Mouse (Mus musculus) stomach, postnatal 0 days (tissue): ENCODE measurements around the gene Cacna1a.

Experiments
- CTCF ChIP-seq: IDR thresholded peaks from 2 replicates; pipeline ENCODE4 v1.5.1; 2016; ENCODE audit warnings: antibody characterized with exemption, low read depth, mild to moderate bottlenecking, moderate library complexity
- EP300 ChIP-seq: optimal IDR thresholded peaks from 2 replicates; pipeline ENCODE3; 2016; ENCODE audit warnings: antibody characterized with exemption

GRCm38 (mm10) chr8:84633841-84634584, 245.8 kb downstream of the Cacna1a start:
- no peak for TF ChIP-seq CTCF
- no peak for TF ChIP-seq EP300
